In the genomic region with DNA sequence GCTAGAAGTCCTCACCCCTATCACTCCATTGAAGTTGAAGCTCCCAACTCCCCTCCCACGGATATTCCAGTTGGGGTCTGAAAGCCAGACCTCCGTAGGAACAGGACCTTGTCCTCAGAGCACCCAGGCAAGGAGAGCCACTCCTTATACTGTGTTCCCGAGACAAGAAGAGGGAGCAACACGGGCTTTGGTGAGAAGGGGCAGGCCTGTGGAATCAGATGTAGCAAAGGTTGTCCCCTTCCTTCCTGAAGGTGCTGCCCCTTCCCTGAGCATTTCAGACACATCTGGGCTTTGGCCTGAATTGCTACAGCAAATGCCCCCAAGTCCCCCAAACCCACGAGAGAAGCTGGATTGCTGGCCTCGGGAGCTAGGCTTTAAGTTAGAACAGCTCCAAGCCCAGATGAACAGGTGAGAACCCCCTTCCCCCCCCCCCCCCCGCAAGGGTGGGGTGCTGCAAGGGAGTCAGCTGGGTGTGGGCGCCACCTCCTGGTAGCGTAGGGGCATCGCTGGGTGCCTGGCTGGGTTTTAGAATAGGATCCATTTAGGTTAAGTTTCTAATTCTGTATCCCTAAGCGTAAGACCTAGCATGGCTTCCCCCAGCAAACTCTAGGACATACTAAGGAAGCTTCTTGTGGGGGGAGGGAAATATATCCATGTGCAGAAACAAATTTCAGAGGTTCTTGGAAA, we compare ENCODE assay signal across 10 mouse cellular contexts. TPM values are rescaled to one million over a fixed set of nuclear protein-coding genes. Genes with fewer than 3 reads are reported as not detected.
DNase-seq lines count a peak whose midpoint lies in the region; ATAC-seq and TF ChIP-seq lines count a peak whose summit lies in the region.
"Had no signal": no experiment of that assay in that cellular context is flagged by ENCODE, and none has a peak within 500 bp of the region (broad histone marks: within the 10 kb centered on the region; RNA-seq: fewer than 3 reads in every experiment).

No protein-coding gene starts in this region.

- H3K4me3 ChIP-seq in kidney, embryonic 15.5 days (replicated peaks) = no peak overlapping the region
- no peak overlapping the region for H3K4me3 ChIP-seq in liver, adult 2 months (ENCODE audit: insufficient read depth, low read depth, low read length)
- H3K4me3 ChIP-seq: stomach, embryonic 15.5 days had no signal

- H3K36me3 ChIP-seq in kidney, embryonic 15.5 days = no peaks in the 10 kb centered on the region
- H3K36me3 ChIP-seq in liver, adult 2 months (ENCODE audit: control insufficient read depth, insufficient read depth, low read length) = no peaks in the 10 kb centered on the region
- H3K36me3 ChIP-seq: stomach, embryonic 15.5 days had no signal

- H3K27ac ChIP-seq in kidney, embryonic 15.5 days = no peak overlapping the region
- H3K27ac ChIP-seq in liver, adult 2 months (replicated peaks; ENCODE audit: insufficient read depth, low read depth, low read length) = no peak overlapping the region
- H3K27ac ChIP-seq: stomach, embryonic 15.5 days had no signal

- H3K27me3 ChIP-seq in kidney, embryonic 15.5 days = peaks cover 5% of the 10 kb centered on the region
- peaks cover 4% of the 10 kb centered on the region; the same call in 1 of the 2 replicates for H3K27me3 ChIP-seq in liver, adult 2 months (ENCODE audit: control insufficient read depth, insufficient read depth, low read length)
- H3K27me3 ChIP-seq: stomach, embryonic 15.5 days had no signal

- H3K9me3 ChIP-seq in kidney, embryonic 15.5 days (replicated peaks) = no peaks in the 10 kb centered on the region
- H3K9me3 ChIP-seq: stomach, embryonic 15.5 days had no signal

- H3K4me2 ChIP-seq in kidney, embryonic 15.5 days = no peak overlapping the region
- H3K4me2 ChIP-seq: stomach, embryonic 15.5 days had no signal

- H3K79me2 ChIP-seq in liver, adult 2 months (ENCODE audit: control insufficient read depth, insufficient read depth, low read length) = no peaks in the 10 kb centered on the region

- TF ChIP-seq POLR2A in liver, adult 2 months (IDR thresholded peaks at IDR 0.05; ENCODE audit: extremely low read depth, insufficient read depth, low read length) = no peak

- peak; percentile 72 for DNase-seq in A20 (ENCODE audit: low read depth, low spot score)
- DNase-seq in ES-CJ7 (ENCODE audit: low read depth, low spot score) = peak; percentile 44
- peak; percentile 69 for DNase-seq in cerebellum, adult 8-10 months
- DNase-seq in gastrocnemius, adult 8-10 months (ENCODE audit: low spot score in 2 of 2) = peak; percentile 26 to 43
- peak; percentile 24 for DNase-seq in liver, adult 2 months (ENCODE audit: extremely low read depth, low read depth, low spot score)
- DNase-seq in thymus, postnatal 14 days = peak; percentile 81

- no peak overlapping the region for H3K9ac ChIP-seq in kidney, embryonic 15.5 days
- H3K9ac ChIP-seq in liver, adult 2 months (ENCODE audit: low read depth, low read length) = no peak overlapping the region
- H3K9ac ChIP-seq: stomach, embryonic 15.5 days had no signal

- H3K4me1 ChIP-seq in kidney, embryonic 15.5 days = no peaks in the 10 kb centered on the region
- H3K4me1 ChIP-seq in liver, adult 2 months (ENCODE audit: control insufficient read depth, insufficient read depth, low read length) = no peaks in the 10 kb centered on the region
- H3K4me1 ChIP-seq: stomach, embryonic 15.5 days had no signal

- ATAC-seq in kidney, embryonic 15.5 days (replicated peaks; ENCODE audit: low FRiP score) = 0 out of 2 replicates have a peak, but pooled peaks have one; percentile 29
- peak; percentile 71 for ATAC-seq in neutrophil, adult 5-6 weeks (ENCODE audit: extremely low read depth, insufficient number of reproducible peaks, low FRiP score, poor library complexity, severe bottlenecking)

- peak; percentile 84 for TF ChIP-seq CTCF in liver, adult 2 months (IDR thresholded peaks at IDR 0.05; ENCODE audit: low read depth, low read length)

- 31% methylated on average over 11 of the region's 11 CpGs for WGBS in kidney, embryonic 15.5 days
- 28% methylated on average over 11 of the region's 11 CpGs for WGBS in liver, adult 2 months

RNA-seq across cellular contexts. Expression of a gene that starts 10.1 kb away (rescaled TPM):
- total RNA-seq in gastrocnemius, adult 8-10 months (2022) = 10 to 100 TPM; 21.1 to 27.1 (median 25.0) TPM
- polyA plus RNA-seq in kidney, embryonic 15.5 days (2015; fragmentation: Nextera tagmentation; extraction: Ambion mirVana) = 62.9 and 67.4 TPM in 2 replicates
- 17.1 and 24.0 TPM in 2 replicates for total RNA-seq in liver, adult 2 months (2014; rRNA removed)
- polyA plus RNA-seq in liver, adult 2 months (2012; rRNA removed) = 15.9 and 18.3 TPM in 2 replicates
- total RNA-seq in neutrophil, adult 5-6 weeks (2017) = 46.9 and 48.4 TPM in 2 replicates

RNA-seq across cellular contexts. Expression of a gene that starts 18.7 kb away (rescaled TPM):
- not detected for total RNA-seq in gastrocnemius, adult 8-10 months (2022)
- polyA plus RNA-seq in kidney, embryonic 15.5 days (2015; fragmentation: Nextera tagmentation; extraction: Ambion mirVana) = 0.26 and 0.39 TPM in 2 replicates
- total RNA-seq in liver, adult 2 months (2014; rRNA removed) = not detected in 2 replicates
- not detected in 2 replicates for polyA plus RNA-seq in liver, adult 2 months (2012; rRNA removed)
- total RNA-seq in neutrophil, adult 5-6 weeks (2017) = 0.47 and 1.4 TPM in 2 replicates

RNA-seq across cellular contexts. Expression of a gene that starts 32.1 kb away (rescaled TPM):
- not detected for total RNA-seq in gastrocnemius, adult 8-10 months (2022)
- polyA plus RNA-seq in kidney, embryonic 15.5 days (2015; fragmentation: Nextera tagmentation; extraction: Ambion mirVana) = not detected in 2 replicates
- total RNA-seq in liver, adult 2 months (2014; rRNA removed) = not detected in 2 replicates
- not detected in 2 replicates for polyA plus RNA-seq in liver, adult 2 months (2012; rRNA removed)
- total RNA-seq in neutrophil, adult 5-6 weeks (2017) = not detected in 2 replicates
- total RNA-seq: gastrocnemius, postnatal 4 days had no signal
- polyA plus RNA-seq: stomach, embryonic 15.5 days had no signal

RNA-seq across cellular contexts. Expression of a gene that starts 39.3 kb away (rescaled TPM):
- 10 to 100 TPM; 35.8 to 42.1 (median 39.3) TPM for total RNA-seq in gastrocnemius, adult 8-10 months (2022)
- polyA plus RNA-seq in kidney, embryonic 15.5 days (2015; fragmentation: Nextera tagmentation; extraction: Ambion mirVana) = 11.4 and 12.1 TPM in 2 replicates
- total RNA-seq in liver, adult 2 months (2014; rRNA removed) = 31.3 and 33.7 TPM in 2 replicates
- 19.1 and 20.0 TPM in 2 replicates for polyA plus RNA-seq in liver, adult 2 months (2012; rRNA removed)
- 9.8 and 12.0 TPM in 2 replicates for total RNA-seq in neutrophil, adult 5-6 weeks (2017)

RNA-seq across cellular contexts. Expression of a gene that starts 57.8 kb away (rescaled TPM):
- total RNA-seq in gastrocnemius, adult 8-10 months (2022) = 10 to 100 TPM; 20.6 to 24.8 (median 22.5) TPM
- polyA plus RNA-seq in kidney, embryonic 15.5 days (2015; fragmentation: Nextera tagmentation; extraction: Ambion mirVana) = 22.1 and 24.3 TPM in 2 replicates
- total RNA-seq in liver, adult 2 months (2014; rRNA removed) = 12.3 and 14.9 TPM in 2 replicates
- 7.6 and 9.7 TPM in 2 replicates for polyA plus RNA-seq in liver, adult 2 months (2012; rRNA removed)
- 223 and 224 TPM in 2 replicates for total RNA-seq in neutrophil, adult 5-6 weeks (2017)

Comparison
In these comparisons a context has a peak if more than half of its experiments do, and no peak if none do; other contexts are left out.
1. DNase-seq: peak in every context shown above with its lines; median percentile 81 in thymus, postnatal 14 days; 72 in A20; 69 in cerebellum, adult 8-10 months; 44 in ES-CJ7; 34 in gastrocnemius, adult 8-10 months; 24 in liver, adult 2 months.